Mouse (Mus musculus): Measurements from ENCODE around the gene Zan.

The Zan gene

GRCm38 (mm10) chr5:137351394-137351793, 125.5 kb downstream of the Zan start:
- no peak for DNase-seq (ENCODE audit: low read depth, low spot score)

- no peak for DNase-seq (ENCODE audit: low read depth, low spot score)
Observed at GRCm38 (mm10) chr5:137351058-137351380, 125.8 kb downstream of the Zan start.

GRCm38 (mm10) chr5:137350205-137351057, 126.4 kb downstream of the Zan start:
- no peak for DNase-seq (ENCODE audit: low read depth, low spot score)

GRCm38 (mm10) chr5:137349384-137350204, 127.3 kb downstream of the Zan start, which contains the start of gene Ephb4:
Ephb4 (plus strand) TSS chr5:137350109.
- no peak for DNase-seq (ENCODE audit: low read depth, low spot score)

- DNase-seq (ENCODE audit: low read depth, low spot score), result no peak
Observed at GRCm38 (mm10) chr5:137348482-137349383, 128.1 kb downstream of the Zan start.

GRCm38 (mm10) chr5:137347856-137348255, 129.0 kb downstream of the Zan start:
- DNase-seq (ENCODE audit: low read depth, low spot score), result no peak

- no peak for DNase-seq (ENCODE audit: low read depth, low spot score)
Observed at GRCm38 (mm10) chr5:137346983-137347382, 129.9 kb downstream of the Zan start.

GRCm38 (mm10) chr5:137346388-137346787, 130.5 kb downstream of the Zan start:
- no peak for DNase-seq (ENCODE audit: low read depth, low spot score)

- DNase-seq (ENCODE audit: low read depth, low spot score), result no peak
Observed at GRCm38 (mm10) chr5:137345821-137346220, 131.0 kb downstream of the Zan start.

GRCm38 (mm10) chr5:137343869-137344268, 133.0 kb downstream of the Zan start:
- no peak for DNase-seq (ENCODE audit: low read depth, low spot score)

- no peak for DNase-seq (ENCODE audit: low read depth, low spot score)
Observed at GRCm38 (mm10) chr5:137343412-137343811, 133.5 kb downstream of the Zan start.

- no peak for DNase-seq (ENCODE audit: low read depth, low spot score)
Observed at GRCm38 (mm10) chr5:137342407-137343012, 134.4 kb downstream of the Zan start.

- no peak for DNase-seq (ENCODE audit: low read depth, low spot score)
Observed at GRCm38 (mm10) chr5:137340222-137340621, 136.6 kb downstream of the Zan start.

- DNase-seq (ENCODE audit: low read depth, low spot score), result no peak
Observed at GRCm38 (mm10) chr5:137339290-137339979, 137.4 kb downstream of the Zan start.

- no peak for DNase-seq (ENCODE audit: low read depth, low spot score)
Observed at GRCm38 (mm10) chr5:137338663-137339289, 138.1 kb downstream of the Zan start.

- peak; percentile 88 for DNase-seq (ENCODE audit: low read depth, low spot score)
Observed at GRCm38 (mm10) chr5:137338256-137338655, 138.6 kb downstream of the Zan start.

- DNase-seq (ENCODE audit: low read depth, low spot score), result no peak
Observed at GRCm38 (mm10) chr5:137337190-137337589, 139.7 kb downstream of the Zan start.

- no peak for DNase-seq (ENCODE audit: low read depth, low spot score)
Observed at GRCm38 (mm10) chr5:137335066-137335465, 141.8 kb downstream of the Zan start.

- DNase-seq (ENCODE audit: low read depth, low spot score), result no peak
Observed at GRCm38 (mm10) chr5:137334317-137334716, 142.5 kb downstream of the Zan start.

GRCm38 (mm10) chr5:137333512-137334174, 143.2 kb downstream of the Zan start, which contains the start of gene Slc12a9:
Slc12a9 (minus strand) TSS chr5:137333597.
- DNase-seq (ENCODE audit: low read depth, low spot score), result peak; percentile 82

Measured in brain, embryonic 18.5 days (tissue).